Mouse (Mus musculus): ENCODE results near the gene Man1c1.
A peak's percentile ranks its signal among the peaks of the same experiment; 100 is the strongest.

The Man1c1 gene

GRCm38 (mm10) chr4:134703835-134704546 lies at the start of gene Man1c1:
TSS of gene Man1c1 (minus strand) at chr4:134704290.
- DNase-seq, result peak; percentile 100

DNA sequence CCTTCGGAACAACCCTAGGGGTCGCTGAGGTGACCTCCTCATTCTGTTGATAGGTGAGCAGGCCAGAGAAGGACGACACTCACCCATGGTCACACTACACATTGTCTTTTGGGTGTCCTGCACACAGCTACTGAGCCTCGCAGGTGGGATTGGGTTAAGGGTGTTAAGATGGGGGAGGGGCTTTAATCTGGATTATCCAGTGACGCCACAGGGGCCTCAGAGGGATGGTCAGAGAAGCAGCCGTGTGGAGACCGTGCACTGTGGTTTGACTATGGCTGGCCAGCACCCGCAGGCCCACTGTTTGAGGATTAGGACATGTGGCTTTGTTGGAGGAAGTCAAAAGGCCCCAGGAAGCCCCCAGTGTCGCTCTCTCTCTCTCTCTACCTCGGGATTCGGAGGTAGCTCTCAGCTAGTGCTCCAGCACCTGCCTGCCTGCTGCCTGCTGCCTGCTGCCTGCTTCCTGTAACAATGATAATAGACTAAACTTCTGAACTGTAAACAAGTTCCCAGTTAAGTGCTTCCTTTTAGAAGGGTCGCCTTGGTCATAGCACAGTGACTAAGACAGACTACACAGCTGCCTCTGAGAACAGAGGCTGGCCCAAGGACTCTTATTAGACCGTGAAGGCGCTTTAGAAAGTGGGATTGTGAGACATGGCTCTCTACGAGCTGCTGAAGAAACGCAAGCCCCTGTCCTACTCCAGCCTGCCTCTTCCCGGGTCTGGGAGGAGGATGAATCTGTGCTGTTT lies 49.6 kb upstream of the Man1c1 start:
- peak; percentile 66 for DNase-seq

DNA sequence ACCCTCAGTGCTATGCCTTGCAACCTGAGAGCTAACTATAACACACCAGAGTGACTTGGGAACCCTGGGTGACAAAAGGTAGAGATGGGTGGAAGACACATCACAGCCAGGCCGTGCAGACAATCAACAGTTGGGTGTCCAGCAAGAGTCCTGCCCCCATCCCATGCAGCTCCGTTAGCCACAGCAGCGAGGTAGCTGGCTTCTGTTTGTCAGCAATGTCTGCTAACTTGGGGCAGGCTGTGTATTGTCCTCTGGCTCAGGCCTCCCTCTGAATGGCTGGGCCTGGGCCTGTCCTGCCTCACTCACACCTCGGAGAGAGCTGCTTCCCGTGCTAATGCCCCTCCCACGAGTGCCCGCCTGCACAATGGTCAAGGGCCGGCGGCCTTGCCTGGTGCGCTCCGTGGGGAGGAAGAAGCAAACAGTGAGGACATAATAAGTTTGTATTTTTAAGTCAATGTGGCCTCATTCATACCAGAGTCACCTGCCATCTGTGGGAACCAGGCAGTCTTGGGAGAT lies 48.9 kb upstream of the Man1c1 start:
- no peak for DNase-seq

- no peak for DNase-seq
Measured at GRCm38 (mm10) chr4:134751682-134752380, 47.7 kb upstream of the Man1c1 start.

DNA sequence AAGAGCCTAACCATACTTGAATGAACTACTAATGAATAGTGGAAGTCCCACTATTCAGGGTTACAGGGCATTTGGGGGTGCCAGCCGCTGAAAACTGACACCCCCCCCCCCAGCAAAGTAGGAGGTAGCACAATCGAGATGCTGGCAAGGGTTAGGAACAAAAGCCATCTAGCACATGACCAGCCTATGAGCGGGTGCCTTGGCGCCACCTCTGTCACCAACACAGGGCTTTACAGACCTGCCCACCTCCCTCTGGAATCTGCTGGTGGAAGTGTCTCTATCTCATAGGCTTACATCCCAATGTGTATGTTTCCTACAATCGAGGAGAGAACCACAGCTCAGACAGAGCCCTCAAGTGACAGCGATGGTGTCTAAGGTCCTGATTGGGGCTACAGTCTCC lies 46.7 kb upstream of the Man1c1 start:
- no peak for DNase-seq

DNA sequence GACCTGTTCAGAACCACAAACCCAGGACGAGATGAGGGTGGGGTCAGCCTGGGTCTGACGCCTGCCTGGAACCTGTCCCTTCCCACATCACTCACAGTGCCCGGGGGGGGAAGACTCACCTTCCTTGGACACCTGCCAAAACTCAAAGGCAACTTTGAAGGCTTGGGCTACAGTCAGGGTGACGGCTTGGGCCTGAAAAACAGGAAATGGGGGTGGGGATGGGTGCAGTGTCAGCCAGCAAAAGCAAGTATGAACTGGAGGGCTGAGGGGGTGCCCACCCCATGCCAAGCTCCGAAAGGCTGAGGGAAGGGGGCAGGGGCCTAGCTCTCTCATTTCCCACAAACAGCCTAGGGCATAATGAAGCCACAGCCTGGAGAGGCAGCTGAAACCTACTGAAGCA lies 46.2 kb upstream of the Man1c1 start:
- peak; percentile 74 for DNase-seq

- DNase-seq, result peak; percentile 71
Measured at GRCm38 (mm10) chr4:134749301-134750030, 45.4 kb upstream of the Man1c1 start.

DNA sequence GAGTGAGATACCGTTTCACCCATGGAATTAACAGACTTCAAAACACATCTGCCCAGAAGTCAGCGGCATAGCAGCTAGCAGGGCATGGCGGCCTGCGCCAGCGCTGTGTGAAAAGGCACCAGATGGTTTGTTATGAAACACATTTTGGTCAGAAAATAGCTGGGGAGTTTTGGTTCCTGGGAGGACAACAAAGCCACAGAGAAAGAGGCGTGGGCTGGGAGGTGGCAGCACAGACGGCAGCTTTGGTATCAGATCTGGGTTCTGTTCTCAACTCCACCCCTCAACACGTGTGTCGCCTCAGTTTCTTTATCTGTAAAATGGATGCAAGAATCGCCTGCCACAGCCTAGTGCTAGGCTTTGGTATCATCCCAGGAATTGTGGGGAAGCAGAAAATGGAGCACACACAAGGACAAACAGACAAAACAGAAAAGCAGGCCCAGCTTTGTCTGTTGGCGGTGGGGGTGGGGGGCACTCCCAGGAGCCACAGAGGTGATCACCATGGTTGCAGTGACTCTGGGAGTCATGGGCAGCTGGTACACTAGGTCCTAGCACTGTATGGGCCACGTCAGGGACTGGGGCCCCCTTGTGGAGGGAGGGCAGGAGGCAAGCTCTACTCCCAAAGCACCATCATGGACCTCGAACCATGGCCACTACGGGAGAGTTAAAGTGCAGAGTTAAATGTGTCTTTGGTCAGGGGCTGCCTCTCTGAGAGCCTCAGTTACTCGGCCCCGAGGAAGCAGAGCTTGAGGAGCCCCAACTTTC lies 42.0 kb upstream of the Man1c1 start:
- DNase-seq, result peak; percentile 60

GRCm38 (mm10) chr4:134743881-134744633 lies 40.0 kb upstream of the Man1c1 start:
- no peak for DNase-seq

- no peak for DNase-seq
Measured at GRCm38 (mm10) chr4:134741949-134742348, 37.9 kb upstream of the Man1c1 start.

- DNase-seq, result no peak
Measured at GRCm38 (mm10) chr4:134740186-134740585, 36.1 kb upstream of the Man1c1 start.

- DNase-seq, result no peak
Measured at GRCm38 (mm10) chr4:134739530-134739929, 35.4 kb upstream of the Man1c1 start.

GRCm38 (mm10) chr4:134737365-134737910 lies 33.3 kb upstream of the Man1c1 start:
- DNase-seq, result peak; percentile 63

DNA sequence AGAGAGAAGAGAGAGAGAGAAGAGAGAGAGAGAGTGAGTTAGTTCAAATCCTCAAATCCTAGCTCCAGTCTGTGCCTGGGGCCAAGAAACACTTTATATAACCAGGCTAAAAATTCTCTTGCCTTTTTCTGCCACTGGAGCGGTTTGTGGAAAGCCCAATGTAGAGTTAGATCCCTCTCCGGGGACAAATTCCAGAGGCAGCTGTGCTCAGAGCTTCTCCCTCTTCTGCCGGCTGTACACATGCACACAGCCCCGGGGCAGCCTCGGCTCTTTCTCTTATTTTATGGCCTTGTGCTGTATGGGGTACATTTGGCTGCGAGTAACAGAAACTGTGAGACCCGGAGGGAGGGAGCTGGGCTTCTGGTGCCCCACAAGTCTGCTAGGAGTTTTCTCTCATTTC lies 32.1 kb upstream of the Man1c1 start:
- DNase-seq, result no peak

DNA sequence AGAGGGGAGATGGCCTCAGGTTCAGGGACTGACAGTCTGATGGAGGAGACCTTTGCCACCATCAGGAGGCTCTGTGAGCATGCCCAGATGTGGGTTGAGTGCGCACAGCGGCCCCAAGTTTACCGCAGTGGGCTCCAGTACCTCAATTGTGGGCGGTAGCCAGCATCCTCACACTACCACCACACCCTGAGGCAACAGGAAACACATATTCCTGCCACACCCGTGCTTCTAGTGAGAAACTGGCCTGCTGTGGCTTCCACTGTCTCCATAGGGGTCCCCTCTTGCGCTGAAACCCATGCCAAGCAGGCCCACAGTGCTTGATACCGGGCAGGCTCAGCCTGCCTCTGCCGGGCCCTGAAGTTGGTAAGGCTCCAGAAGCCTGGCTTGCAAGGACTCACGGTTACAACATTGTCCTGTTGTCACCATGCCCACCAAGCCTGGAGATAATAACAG lies 30.6 kb upstream of the Man1c1 start:
- DNase-seq, result peak; percentile 67

GRCm38 (mm10) chr4:134734038-134734628 lies 30.0 kb upstream of the Man1c1 start:
- peak; percentile 73 for DNase-seq

DNA sequence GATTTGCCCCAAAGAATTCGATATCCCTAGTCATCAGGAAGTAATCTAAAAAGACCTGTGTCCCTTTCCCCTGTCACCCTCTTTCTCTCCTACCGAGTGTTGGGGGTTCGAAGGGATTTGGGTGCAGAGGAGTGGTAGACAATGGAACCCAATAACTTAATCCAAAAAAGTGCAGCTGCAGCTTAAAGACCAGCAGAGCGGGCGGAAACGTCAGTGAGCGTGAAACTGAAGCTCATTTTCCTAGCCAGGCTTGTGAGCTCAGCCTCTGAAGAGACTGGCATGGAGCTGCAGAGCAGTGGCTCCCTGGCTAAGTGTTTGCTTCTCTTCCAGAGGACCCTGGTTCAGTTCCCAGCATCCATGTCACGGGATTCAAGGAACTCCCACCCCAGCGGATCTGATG lies 29.3 kb upstream of the Man1c1 start:
- no peak for DNase-seq

DNA sequence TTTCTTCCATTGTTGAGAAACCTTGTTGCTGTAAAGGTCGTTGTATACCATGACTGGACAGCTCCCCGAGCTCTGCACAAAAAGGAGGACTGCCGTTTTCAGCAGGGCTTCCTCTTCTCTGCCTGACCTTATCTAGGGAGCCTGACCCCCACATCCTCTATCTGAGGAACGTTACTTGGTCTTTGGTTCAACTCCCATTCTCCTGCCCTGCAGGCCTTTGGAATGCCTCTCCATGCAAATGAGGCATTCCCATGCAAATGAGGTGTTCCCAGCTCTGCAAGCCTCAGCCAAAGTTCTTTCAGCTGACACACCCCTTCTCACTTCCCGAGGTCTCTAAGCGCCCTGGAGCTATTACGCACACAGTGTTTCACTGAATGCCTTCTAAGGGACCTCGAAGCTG lies 26.0 kb upstream of the Man1c1 start:
- no peak for DNase-seq

- DNase-seq, result no peak
Measured at GRCm38 (mm10) chr4:134725735-134726345, 21.8 kb upstream of the Man1c1 start.

- no peak for DNase-seq
Measured at GRCm38 (mm10) chr4:134724974-134725373, 20.9 kb upstream of the Man1c1 start.

Data from thymus, postnatal 4 days (tissue).